Mouse (Mus musculus): ENCODE measurements around the gene Ubxn6. TPM values are rescaled to one million over a fixed set of nuclear protein-coding genes. Genes with fewer than 3 reads are reported as not detected.
"Not testable (repeated sequence)": the region's sequence is repeated elsewhere in the genome, so short reads cannot be mapped to it uniquely, and the experiment has no call there.

Gene Ubxn6
- 10 to 100 TPM; 83.3 to 87.4 TPM for total RNA-seq (2021)

DNA sequence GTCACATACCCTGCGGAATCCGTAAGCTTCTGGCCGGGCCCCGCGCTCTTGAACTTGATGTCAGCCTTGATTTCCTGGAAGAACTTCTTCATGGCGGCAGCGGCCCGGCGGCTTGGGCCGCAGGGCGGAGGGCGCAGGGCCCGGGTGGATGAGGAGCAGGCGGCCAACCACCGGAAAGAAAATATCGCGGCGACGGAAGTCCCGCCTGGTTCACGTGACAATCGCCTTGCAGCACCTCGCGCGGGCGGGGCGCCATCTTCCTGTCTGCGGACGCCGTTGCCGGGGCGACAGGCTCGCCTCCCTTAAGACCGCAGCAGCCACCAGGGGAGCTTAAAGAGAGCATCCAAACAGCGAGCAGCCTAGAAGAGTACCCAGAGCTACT, at the start of gene Ubxn6:
Gene Ubxn6, minus strand, starts transcription at position 202 of the 382 bp plus-strand sequence.
- peak; percentile 91 to 96 for DNase-seq (ENCODE audit: extremely low spot score in 1 of 2, low spot score in 1 of 2)

DNA sequence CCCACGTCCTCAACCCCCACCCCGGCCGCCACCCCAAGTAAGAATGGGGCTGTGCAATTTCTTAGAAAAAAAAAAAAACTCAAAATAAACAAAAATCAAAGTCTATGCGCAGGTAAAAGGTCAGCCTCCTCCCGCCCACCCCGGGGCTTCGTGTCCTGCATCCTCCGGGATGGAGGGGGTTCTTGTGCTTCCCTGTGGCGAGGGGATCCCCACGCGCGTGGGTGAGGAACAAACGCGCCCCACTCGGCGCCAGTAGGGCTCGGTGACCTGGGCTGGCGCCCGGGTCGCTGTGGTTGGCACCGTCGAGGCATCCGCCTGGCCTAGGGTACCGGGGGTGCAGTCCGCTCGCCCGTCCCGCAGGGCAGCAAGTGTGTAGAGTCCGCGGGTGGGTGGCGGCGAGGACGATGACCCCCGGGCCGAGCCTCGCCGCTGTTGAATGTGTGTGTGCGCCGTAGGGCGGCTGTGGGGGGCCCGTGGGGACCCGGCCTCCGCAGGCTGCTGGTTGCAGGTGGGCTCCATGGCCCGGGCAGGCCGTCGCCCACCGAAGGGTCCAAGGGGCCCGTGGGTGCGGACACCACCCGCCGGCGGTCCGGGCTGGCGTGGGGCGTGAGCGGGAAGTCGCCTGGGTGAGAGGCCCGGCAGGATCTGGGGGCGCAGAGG, 49.0 kb upstream of the Ubxn6 start:
- no peak for DNase-seq (ENCODE audit: extremely low spot score in 1 of 2, low spot score in 1 of 2)

DNA sequence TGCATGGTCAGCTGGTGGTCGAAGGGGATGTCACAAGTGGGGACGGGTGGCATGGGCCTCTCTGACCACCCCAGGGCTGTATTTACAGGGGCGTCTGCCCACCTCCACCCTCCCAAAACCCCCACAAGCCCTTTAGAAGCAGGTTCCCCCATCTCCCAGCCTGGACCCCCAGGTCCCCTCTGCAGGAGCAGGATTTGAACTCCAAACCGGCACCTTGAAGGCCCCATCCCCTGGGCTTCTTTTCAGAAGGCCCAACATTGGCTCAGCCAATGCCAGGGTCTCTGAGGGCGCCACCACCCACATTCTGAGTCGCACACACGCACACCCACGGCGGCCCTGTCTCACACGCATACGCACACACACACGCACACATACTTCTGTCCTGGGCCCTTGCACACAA, 48.3 kb upstream of the Ubxn6 start:
- no peak for DNase-seq (ENCODE audit: extremely low spot score in 1 of 2, low spot score in 1 of 2)

DNA sequence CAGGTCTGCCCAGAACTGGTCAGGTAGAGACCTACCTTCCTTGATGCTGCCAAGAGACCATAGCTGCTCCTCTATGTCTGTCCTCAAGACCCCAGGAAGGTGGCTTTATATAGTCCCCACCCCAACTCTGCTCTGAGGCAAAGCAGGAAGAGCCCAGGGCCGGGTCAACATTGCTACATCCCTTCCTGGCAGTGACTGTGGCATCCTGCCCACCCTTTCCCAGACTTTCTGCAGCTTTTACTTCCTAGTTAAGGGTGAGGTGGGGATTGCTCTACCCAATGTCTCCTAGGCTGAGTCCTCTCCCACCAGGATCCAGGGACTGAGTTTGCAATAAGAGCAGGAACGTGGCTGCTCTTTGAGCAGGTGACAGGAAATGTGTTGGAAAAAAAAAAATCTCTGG, 47.0 kb upstream of the Ubxn6 start, which contains the start of gene Lrg1:
Gene Lrg1, minus strand, starts transcription at position 176 of the 400 bp plus-strand sequence.
- DNase-seq (ENCODE audit: extremely low spot score in 1 of 2, low spot score in 1 of 2), result no peak

DNA sequence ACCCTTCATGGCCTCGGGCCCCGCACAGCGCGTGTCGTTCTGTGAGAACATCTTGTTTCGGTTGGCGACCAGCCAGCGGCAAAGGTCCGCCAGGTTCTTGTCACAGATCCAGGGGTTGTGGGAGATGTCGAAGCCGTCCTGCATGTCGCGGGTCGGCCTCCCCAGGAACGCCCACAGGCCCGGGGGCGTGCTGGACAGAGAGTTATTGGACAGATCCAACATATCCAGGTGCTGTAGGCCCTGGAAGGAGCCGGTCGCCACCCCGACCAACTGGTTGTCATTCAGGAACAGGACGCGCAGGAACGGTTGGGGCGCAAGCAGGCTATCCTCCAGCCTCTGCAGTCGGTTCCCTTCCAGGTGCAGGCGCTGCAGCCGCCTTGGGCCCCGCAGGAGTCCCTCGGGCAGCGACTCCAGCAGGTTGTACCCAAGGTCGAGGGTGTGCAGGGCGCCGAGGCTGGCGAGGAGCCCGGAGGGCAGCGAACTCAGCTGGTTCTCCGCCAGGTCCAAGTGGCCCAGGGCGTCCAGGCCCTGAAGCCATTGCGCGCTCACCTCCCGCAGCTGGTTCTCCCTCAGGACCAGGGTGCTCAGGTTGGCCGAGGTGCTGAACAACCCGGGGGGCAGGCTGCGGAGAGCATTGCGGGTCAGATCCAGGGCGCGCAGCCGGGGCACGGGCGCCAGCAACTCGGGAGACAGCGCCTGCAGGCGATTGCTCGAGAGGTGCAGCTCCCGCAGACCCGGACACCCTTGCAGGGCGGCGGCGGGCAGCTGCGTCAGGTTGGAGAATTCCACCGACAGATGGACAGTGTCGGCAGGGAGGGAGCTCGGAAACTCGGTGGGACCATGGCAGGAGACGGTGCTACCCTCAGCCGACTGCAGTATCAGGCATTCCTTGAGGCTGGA, 45.4 kb upstream of the Ubxn6 start:
- no peak for DNase-seq (ENCODE audit: extremely low spot score in 1 of 2, low spot score in 1 of 2)

DNA sequence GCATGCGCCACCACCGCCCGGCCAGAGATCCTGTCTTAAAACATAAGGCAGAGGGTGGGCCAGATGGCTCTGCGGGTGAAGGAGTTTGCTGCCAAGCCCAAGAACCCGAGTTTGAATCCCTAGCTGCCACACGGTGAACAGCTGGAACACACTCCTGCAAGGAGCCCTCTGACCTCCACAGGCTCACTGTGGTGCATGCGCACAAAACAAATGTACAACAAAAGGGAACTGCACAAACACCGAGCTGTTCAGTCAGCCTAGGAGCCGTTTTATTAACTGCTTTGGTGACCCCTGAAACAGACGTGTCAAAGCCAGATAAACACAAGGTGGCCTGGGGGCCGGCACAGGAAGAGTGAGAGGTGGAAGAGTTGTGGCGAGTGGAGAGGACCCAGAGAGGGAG, 44.6 kb upstream of the Ubxn6 start:
- DNase-seq (ENCODE audit: extremely low spot score in 1 of 2, low spot score in 1 of 2), result no peak

DNA sequence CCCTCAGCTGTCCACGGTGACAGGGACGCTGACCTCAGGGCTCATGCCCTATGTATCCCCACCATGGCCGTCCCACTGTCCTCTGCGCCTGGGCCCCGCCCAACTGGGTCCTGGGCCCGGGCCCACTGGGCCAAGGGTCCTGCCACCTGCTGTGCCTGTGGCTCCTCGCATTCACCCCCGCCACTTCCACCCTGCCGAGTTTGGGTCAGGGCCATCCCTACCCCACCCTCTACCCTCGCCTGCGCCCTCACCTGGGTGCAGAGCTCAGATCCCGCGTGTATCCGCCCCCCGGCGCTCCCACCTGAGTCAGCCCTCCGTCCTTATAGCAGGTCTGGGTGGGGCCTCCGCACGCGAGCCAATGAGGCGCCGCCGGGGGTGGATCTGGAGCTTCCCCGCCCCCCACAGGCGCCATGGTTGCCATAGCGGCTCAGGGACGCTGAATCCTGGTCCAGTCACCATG, 42.5 kb upstream of the Ubxn6 start, which contains the start of gene Plin5:
Gene Plin5, minus strand, starts transcription at position 346 of the 460 bp plus-strand sequence.
- peak in 1 of 2 experiments; percentile 56 for DNase-seq (ENCODE audit: extremely low spot score in 1 of 2, low spot score in 1 of 2)

DNA sequence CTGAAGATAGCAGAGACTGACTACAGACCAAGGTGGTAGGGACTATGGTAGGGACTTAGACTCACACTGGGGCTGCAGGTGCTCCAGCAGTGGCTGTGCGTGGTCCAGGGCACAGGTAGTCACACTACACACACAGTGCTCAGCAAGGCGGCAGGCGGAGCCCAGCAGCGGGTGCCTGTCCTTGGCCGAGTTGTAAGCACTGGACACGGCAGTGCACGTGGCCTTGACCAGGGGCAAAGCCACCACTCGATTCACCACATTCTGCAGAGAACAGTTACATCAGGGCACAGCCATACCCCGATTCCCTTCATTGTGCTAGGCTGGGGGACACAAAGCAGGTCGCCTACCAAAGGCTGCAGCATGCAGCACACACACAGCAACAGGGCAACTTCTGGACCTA, 41.4 kb upstream of the Ubxn6 start:
- no peak for DNase-seq (ENCODE audit: extremely low spot score in 1 of 2, low spot score in 1 of 2)

DNA sequence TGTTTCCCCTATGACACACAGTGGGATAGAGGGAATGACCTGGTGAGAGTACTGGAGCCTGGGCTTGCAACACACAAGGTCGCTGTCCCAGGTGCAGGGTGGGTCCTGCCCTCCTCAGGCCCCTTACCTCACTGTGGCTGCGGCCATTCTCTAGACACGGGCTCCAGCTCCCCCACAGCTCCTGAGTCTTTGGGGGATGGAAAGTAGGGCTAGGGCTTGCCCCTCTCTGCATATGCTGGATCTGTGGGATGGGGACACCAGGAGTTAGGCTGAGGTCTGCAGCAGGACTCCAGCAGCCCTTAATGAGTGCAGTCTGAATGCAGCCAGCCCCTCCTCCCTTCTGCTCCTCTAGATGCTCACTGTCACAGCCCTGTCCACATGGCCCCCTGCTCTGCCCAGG, 37.9 kb upstream of the Ubxn6 start:
- no peak for DNase-seq (ENCODE audit: extremely low spot score in 1 of 2, low spot score in 1 of 2)

DNA sequence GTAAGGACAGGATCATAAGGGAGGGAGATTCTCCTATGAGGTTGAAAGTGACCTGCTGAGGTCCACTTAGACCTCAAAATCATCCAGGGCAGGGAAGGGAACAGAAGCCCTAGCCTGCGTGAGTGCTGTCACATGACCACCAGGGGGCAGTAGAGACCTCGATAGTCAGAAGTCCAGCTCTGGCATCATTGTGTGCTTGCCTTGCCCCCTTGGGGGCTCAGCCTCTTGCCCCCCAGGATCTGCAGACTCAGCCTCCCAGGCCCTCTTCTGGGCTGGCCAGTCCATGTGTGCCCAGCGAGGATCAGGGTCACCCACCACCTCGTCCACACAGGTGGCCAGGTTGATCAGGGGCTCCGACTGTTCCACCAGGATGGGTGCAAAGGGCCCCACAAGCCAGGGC, 37.0 kb upstream of the Ubxn6 start:
- peak in 1 of 2 experiments; percentile 69 for DNase-seq (ENCODE audit: extremely low spot score in 1 of 2, low spot score in 1 of 2)

DNA sequence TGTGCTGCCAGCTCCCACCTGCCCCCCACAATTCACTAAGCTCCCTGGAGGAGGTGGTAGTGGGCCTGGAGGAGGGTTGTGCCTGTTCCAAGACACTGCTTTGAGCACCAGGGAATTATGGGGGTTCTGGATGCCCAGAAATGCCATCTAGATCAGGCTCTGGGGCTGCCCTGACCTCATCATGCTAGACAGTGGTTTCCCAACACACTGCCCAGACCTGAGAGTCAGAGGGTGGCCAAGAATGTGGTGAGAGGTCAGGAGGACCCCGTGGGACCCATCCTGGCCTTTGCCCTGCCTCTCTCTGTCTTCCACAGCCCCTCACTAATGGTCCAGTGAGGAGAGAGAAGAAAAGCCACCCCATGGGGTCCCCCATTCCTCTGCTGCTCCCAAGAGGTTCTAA, 36.2 kb upstream of the Ubxn6 start:
- no peak for DNase-seq (ENCODE audit: extremely low spot score in 1 of 2, low spot score in 1 of 2)

DNA sequence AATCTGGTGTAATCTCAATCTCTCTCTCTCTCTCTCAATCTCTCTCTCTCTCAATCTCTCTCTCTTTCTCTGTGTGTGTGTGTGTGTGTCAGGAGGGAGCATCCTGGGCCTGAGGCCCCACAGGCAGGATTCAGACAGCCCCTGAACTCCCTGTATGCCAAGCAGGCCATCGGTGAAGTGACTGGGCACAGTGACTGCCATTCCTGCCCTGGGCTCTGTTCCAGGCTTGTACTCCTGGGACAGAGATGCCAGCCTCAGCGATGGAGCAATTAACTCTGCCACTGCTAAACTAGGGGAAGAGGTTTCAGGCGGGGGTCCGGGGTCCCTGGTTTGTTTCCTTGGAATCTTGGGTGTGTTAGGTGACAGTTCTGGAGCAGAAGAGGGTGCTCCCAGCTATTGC, 35.7 kb upstream of the Ubxn6 start:
- no peak for DNase-seq (ENCODE audit: extremely low spot score in 1 of 2, low spot score in 1 of 2)

DNA sequence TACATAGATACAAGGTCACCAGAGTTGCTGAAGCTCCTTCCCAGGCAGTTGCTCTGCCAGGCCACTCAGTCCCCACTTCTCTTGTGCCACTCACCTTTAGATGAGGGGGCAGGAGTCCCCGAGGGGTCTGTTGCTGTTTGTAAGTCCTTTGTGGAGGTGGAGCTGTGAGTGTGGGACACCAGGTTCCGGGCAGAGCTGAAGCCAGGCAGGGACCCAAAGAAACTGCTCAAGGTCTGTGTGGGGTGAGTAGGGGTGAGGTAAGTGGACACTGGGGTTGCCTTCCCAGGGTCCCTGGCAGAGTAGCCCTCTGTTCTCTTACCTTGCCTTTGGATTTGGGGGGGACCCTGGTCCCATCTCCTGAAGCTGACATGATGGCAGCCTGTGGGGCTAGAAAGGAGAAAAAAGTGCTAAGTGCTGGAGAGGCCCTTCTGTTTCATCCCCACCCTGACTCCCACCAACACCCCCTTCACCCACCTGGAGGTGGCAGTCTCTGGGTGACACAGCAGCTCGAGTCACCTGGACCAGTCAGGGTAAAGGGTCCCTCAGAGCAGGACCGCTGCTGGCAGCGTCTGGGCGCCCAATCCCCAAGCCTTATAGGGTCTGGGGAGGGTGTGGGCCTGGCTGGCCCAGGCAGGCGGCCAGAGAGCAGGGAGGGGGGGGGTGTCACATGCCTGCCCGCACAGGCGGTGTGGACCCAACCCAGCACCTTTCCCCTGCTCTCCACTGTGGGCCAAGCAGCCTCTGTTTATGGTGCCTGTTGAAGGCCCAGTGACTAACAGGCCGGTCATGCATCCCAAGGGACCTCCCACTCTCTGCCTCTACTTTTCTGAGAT, 34.6 kb upstream of the Ubxn6 start, which contains the start of gene Plin4:
Gene Plin4, minus strand, starts transcription at position 585 of the 833 bp plus-strand sequence.
- no peak for DNase-seq (ENCODE audit: extremely low spot score in 1 of 2, low spot score in 1 of 2)

DNA sequence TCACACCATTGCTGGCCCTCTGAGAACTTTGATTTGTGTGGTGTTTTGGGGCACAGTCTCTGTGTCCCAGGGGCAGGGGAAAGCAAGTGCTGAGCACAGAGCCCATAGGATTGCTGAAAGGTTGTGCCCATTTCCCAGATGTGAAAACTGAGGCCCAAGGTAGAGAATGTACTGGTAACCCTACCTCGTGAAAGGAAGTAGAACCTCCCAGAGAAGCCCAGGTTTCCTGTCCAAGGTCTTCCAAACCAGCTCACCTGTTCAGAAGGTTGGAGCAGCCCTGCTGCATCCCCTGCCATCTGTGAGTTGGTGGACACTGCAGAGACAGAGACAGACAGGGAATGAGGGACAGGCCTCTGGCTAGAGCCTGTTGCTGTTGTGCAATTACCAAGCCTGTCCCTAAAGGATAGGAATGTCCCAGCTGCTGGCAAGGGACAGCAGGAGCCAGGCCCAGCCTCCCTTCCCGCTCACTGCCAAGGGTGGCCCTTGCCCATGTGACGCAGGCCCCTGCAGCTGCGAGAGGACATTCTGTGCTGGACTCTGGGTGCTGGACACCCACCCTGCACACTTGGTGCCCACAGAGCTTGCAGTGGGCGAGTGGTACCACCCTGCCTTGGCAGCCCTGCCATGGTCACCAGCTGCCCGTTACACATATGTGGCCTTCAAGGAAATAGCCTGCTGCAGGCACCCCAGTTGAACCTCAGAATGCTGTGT, 33.7 kb upstream of the Ubxn6 start:
- DNase-seq (ENCODE audit: extremely low spot score in 1 of 2, low spot score in 1 of 2), result no peak

DNA sequence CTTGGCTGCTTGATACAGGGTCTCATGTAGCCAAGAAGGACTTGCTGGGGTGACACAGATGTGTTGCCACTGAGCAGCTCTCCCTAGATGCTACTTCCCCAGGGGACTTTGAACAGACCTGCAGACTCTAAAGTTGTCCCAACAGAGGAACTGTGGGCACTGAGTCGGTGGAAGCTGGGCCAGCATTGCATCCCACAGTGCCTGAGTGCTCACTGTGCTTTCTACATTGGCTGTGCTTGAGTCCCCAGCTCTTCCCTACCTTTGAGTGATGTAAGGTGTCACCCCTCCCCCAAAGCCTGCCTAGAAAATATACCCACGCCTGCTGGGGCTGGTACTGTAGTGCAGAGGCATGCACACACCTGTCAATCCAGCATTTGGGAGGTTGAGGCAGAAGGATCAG, 32.9 kb upstream of the Ubxn6 start:
- DNase-seq (ENCODE audit: extremely low spot score in 1 of 2, low spot score in 1 of 2), result no peak

DNA sequence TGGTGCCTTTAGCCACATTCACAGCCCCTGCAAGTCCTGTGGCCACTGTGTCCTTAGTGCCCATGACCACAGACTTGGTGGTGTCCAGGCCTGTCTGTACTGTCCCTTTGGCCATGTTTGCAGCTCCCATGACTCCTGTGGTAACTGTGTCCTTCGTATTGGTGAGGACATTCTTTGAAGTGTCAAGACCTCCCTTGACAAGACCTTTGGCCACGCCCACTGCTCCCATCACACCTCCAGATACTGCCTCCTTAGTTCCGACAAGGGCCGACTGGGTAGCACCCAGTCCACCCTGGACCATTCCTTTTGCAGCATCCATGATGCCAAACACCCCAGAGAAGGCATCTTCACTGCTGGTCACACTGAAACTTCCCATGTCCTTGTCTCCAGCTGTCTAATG, 32.2 kb upstream of the Ubxn6 start:
- DNase-seq (ENCODE audit: extremely low spot score in 1 of 2, low spot score in 1 of 2), result no peak

DNA sequence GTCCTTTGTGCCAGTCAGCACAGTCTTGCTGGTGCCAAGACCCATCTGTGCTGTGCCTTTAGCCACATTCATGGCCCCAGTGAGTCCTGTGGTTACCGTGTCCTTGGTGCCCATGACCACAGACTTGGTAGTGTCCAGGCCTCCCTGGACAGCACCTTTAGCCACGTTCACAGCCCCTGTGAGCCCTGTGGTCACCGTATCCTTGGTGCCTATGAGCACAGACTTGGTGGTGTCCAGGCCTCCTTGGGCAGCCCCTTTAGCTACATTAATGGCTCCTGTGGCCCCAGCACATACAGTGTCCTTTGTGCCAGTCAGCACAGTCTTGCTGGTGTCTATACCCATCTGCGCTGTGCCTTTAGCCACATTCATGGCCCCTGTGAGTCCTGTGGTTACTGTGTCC, 31.6 kb upstream of the Ubxn6 start:
- DNase-seq (ENCODE audit: extremely low spot score in 1 of 2, low spot score in 1 of 2), result not testable (repeated sequence)

DNA sequence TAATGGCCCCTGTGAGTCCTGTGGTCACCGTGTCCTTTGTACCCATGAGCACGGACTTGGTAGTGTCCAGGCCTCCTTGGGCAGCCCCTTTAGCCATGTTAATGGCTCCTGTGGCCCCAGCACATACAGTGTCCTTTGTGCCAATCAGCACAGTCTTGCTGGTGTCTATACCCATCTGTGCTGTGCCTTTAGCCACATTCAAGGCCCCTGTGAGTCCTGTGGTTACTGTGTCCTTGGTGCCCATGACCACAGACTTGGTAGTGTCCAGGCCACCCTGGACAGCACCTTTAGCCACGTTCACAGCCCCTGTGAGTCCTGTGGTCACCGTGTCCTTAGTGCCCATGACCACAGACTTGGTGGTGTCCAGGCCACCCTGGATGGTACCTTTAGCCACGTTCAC, 30.0 kb upstream of the Ubxn6 start:
- DNase-seq (ENCODE audit: extremely low spot score in 1 of 2, low spot score in 1 of 2), result not testable (repeated sequence)

DNA sequence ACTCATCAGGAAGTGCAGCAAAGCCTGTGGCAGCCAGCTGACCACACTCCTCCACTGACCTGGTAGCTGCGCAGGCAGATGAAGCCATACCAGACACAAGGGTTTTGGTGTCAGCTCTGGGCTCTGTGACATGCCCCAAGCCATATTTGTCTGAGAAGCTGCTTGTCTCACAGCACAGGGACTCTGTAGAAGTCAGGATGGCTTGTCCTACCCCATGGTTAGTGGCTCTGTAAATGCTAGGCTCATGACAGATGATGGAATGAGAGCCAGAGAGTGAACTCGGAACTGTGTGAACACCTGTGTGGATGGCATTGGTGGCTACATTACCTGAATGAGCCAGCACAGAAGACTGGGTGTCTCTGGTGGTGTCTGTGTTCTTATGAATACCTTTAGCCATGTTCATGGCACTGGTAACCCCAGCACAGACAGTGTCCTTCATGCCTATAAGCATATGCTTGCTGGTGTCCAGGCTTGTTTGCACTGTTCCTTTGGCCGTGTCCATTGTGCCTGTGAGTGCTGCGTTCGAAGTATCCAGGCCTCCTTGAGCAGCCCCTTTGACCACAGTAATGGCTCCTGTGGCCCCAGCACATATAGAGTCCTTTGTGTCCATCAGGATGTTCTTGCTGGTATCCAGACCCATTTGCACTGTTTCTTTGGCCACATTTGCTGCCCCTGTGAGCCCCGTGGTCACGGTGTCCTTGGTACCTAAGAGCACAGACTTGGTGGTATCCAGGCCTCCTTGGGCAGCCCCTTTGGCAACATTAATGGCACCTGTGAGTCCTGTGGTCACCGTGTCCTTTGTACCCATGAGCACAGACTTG, 28.8 kb upstream of the Ubxn6 start:
- DNase-seq (ENCODE audit: extremely low spot score in 1 of 2, low spot score in 1 of 2), result no peak
